Comparison of ENCODE assay signal across 35 mouse cellular contexts in the genomic region with DNA sequence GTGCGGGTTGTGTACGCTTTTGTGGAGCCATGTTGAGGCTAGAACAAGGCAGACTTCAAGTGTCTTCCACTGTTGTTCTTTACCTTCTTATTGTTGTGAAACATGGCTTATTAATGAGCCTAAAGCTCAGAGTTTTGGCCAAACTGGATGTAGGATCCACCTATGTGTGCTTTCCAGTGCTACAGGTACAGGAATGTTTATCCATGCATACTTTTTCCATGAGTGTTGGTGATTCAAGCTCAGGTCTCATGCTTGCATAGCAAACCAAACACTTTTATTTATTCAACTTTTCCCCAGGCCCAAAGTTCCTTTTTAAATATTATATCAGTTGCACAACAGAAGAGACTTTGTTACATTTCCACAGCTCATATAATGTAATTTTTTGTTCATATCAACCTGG.
"Had no signal": no experiment of that assay in that cellular context is flagged by ENCODE, and none has a peak within 500 bp of the region (broad histone marks: within the 10 kb centered on the region; RNA-seq: fewer than 3 reads in every experiment).

No protein-coding gene starts in this region.

- H3K4me1 ChIP-seq: heart, embryonic 10.5 days; heart, embryonic 12.5 days; heart, embryonic 13.5 days; heart, embryonic 15.5 days; hindbrain, embryonic 10.5 days; hindbrain, embryonic 12.5 days; hindbrain, embryonic 13.5 days; hindbrain, embryonic 15.5 days; intestine, embryonic 15.5 days; kidney, embryonic 15.5 days had no signal

- H3K36me3 ChIP-seq: heart, embryonic 15.5 days; intestine, embryonic 15.5 days had no signal

- H3K27me3 ChIP-seq: heart, embryonic 12.5 days; heart, embryonic 13.5 days; heart, embryonic 15.5 days; hindbrain, embryonic 12.5 days; hindbrain, embryonic 13.5 days; hindbrain, embryonic 15.5 days; intestine, embryonic 15.5 days; kidney, embryonic 15.5 days had no signal

- ATAC-seq: hindbrain, embryonic 16.5 days; hindbrain, postnatal 0 days; inflammation-experienced regulatory T-cells, adult 6 months; intestine, embryonic 15.5 days; intestine, embryonic 16.5 days; intestine, postnatal 0 days had no signal

- H3K4me3 ChIP-seq: heart, embryonic 10.5 days; heart, embryonic 12.5 days; heart, embryonic 13.5 days; heart, embryonic 15.5 days; hindbrain, embryonic 10.5 days; hindbrain, embryonic 12.5 days; hindbrain, embryonic 13.5 days; hindbrain, embryonic 15.5 days; intestine, embryonic 15.5 days; kidney, embryonic 15.5 days; layer of hippocampus, adult 2 months had no signal

- H3K9ac ChIP-seq: heart, embryonic 12.5 days; heart, embryonic 13.5 days; heart, embryonic 15.5 days; hindbrain, embryonic 12.5 days; hindbrain, embryonic 13.5 days; hindbrain, embryonic 14.5 days; hindbrain, embryonic 15.5 days; intestine, embryonic 15.5 days; kidney, embryonic 15.5 days had no signal

- DNase-seq: heart, postnatal 10 days; heart, postnatal 14 days; heart, postnatal 36 days; heart, postnatal 4 days; kidney, adult 11 months; kidney, adult 18-20 months; kidney, adult 2 months; kidney, adult 8-10 months; kidney, adult 9 months; kidney, postnatal 10 days; kidney, postnatal 14 days; kidney, postnatal 25 days; kidney, postnatal 36 days; kidney, postnatal 4 days; layer of hippocampus, adult 9-11 months; layer of hippocampus, postnatal 36 days had no signal

- H3K9me3 ChIP-seq: heart, embryonic 10.5 days; heart, embryonic 12.5 days; heart, embryonic 13.5 days; heart, embryonic 15.5 days; hindbrain, embryonic 10.5 days; hindbrain, embryonic 12.5 days; hindbrain, embryonic 13.5 days; hindbrain, embryonic 15.5 days; intestine, embryonic 15.5 days; kidney, embryonic 15.5 days had no signal

- H3K4me2 ChIP-seq: heart, embryonic 11.5 days; heart, embryonic 12.5 days; heart, embryonic 13.5 days; heart, embryonic 15.5 days; hindbrain, embryonic 12.5 days; hindbrain, embryonic 13.5 days; hindbrain, embryonic 14.5 days; hindbrain, embryonic 15.5 days; intestine, embryonic 15.5 days; kidney, embryonic 15.5 days had no signal

- H3K27ac ChIP-seq: heart, embryonic 10.5 days; heart, embryonic 13.5 days; heart, embryonic 15.5 days; hindbrain, embryonic 10.5 days; hindbrain, embryonic 12.5 days; hindbrain, embryonic 13.5 days; hindbrain, embryonic 14.5 days; hindbrain, embryonic 15.5 days; hindbrain, postnatal 0 days; intestine, embryonic 15.5 days; kidney, embryonic 15.5 days; kidney, postnatal 0 days; layer of hippocampus, adult 2 months had no signal
